Mouse (Mus musculus): ENCODE measurements around the gene Hoxa10.

DNA sequence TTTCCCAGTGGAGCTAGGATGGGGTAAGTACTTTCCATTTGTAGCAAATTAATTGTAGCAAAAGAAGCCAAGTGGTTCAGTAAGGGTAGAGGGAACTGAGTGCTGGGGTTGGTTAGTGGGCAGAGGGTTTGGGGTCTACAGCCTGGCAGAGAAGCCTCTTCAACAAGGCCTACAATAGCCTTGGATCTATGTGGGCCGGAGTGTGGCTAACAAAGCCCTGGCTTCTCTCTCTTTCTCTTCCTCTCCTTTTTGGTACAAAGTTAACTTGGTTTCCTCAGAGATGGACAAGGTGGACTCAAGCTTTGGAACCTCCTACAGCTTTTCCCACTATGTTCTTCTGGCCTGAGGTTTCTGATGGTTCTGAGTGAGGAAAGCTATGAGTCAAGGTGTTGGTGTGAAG lies 39.4 kb downstream of the Hoxa10 start:
- no peak for TF ChIP-seq POLR2A (IDR thresholded peaks at IDR 0.05; ENCODE audit: insufficient read depth, low read length)
- no peak for TF ChIP-seq CTCF (IDR thresholded peaks at IDR 0.05; ENCODE audit: low read depth, low read length)

Data from ES-Bruce4 (cell line).